Mouse (Mus musculus): ENCODE data around the gene Gpr183.

The Gpr183 gene

DNA sequence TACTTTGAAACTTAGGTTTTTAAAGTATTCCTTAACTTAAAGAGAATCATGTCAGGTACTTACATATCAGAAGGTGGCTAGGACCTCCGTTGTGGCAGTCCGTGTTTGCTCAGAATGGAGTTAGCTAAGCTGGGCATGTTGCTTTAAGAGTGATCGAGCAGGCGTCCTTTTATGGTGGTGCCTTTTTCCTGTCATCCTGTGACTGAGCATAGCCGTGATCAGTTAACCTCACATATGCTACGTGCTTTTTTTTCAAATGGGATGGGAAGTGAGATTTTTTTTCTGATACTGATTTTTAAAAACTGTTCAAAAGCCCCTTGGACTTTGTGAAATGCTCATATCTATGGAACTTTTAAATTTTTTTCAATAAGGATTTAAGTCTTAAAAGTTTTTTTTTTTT lies at the start of gene Gpr183:
TSS of gene Gpr183 (minus strand) at position 206 of the 400 bp plus-strand sequence.
- no peak for DNase-seq (ENCODE audit: low spot score in 2 of 2)

DNA sequence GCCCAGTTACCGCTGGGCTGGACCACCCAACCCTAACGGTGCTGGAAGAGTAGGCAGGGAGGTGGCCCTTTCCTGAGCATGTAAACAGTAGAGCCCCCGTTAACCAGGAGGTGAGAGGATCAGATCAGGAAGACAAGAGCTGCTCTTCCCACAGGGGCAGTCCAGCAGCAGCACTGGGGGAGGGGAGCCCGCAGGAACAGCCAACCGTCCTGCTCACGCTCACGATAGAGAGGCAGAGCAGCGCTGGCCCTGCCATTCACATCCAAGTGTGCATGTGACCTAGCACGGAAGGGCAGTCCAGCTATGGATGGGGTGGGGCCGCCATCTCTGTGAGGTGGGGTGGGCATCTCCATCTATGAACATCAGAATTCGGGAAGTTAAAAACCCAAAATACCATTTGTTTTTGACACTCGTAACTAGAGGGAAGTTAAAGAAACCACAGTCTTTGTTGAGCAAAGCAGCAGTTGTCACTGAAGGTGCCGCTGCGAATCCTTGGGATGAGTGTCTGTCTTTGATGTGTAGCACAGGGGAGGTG lies 48.5 kb upstream of the Gpr183 start:
- DNase-seq (ENCODE audit: low spot score in 2 of 2) = peak; percentile 56 to 78

DNA sequence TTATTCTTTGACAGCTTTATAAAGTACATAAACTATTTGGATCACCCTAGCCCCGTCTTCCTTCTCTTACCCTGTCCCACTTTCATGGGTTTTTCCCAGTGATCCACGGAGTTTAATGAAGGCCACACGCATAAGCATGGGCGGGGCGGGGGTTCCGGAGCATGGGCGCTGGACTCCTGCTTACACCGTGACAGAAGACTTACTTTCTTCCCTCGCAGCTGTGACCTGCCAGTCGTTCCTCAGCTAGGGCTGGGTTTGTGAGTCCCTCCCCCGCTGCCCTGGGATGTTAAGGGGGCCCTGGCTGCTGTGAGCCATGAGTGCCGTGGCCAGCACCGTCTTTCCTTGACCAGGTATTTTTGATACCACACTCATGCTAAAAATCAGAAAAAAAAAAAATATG lies 47.8 kb upstream of the Gpr183 start:
- DNase-seq (ENCODE audit: low spot score in 2 of 2) = peak; percentile 35 to 77

DNA sequence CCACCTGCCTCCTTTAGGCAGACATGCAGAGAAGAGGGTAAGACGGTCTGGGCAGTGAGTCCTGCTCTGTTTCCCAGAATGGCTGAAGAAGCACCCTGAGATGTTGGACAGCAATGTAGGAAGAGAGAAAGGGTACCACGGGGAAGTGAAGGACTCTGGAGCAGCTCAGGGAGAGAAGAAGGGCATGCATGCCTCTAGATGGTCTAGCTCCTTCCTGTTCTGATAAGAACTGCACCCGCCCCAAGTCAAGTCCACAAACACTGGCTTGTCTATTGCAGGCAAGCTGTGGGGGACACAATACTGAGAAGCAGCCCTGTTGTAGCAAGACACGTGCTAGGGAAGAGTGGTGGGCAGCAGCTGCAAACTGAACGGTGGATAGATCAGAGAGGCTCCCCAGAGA lies 47.2 kb upstream of the Gpr183 start:
- DNase-seq (ENCODE audit: low spot score in 2 of 2) = no peak

DNA sequence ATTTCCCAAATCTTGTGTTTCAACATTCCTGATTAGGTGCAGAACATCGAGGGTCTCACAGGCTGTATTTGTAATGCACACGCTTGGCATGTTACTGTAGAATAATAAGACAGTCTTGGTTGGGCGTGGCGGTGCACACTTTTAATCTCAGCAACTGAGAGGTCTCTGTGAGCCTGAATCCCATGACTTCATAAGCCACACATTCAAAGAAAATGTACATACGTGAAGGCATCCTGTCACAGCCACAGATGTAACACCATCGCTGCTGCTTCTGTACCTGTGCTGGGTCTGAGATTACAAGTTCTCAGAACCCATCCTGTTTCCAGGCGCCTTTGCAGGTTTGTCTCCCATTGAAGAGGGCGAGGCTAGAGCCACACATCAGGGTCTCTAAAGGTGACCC lies 46.8 kb upstream of the Gpr183 start:
- no peak for DNase-seq (ENCODE audit: low spot score in 2 of 2)

DNA sequence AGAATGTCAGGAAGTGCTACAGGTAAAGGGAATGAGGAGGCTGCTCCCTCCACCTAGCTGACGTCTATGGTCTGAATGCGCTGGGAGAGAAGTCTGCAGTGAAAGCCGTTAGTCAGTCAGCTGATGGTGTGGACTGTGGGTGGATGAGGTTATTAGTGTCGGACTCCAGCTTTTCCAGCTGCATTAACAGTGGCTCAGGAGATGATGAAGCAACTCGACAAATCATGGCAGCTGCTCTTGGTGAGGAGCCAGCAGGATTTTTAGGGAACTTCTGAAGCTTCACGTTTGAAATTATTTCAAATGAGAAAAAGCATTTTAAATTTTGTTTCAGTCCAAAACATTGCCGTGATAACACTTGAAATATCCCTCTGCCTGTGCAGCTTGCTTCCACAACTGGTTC lies 45.3 kb upstream of the Gpr183 start:
- no peak for DNase-seq (ENCODE audit: low spot score in 2 of 2)

DNA sequence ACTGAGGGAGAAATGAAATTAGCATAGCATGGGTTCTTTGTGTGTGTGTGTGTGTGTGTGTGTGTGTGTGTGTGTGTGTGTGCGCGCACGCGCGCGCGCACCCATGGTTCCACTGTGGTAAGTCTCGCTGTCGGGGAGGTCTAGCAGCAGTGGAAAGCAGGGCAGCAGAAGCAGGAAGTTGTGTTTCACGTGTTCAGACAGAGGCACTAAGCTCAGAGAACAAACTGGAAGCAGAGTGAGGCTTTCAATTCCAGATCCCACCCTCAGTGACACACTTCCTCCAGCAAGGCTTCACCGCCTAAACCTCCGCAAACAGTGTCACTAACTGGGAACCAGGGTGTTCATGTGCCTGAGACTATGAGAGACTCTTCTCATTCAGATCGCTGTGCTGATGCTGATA lies 44.5 kb upstream of the Gpr183 start:
- DNase-seq (ENCODE audit: low spot score in 2 of 2) = peak in 1 of 2 experiments; percentile 50

DNA sequence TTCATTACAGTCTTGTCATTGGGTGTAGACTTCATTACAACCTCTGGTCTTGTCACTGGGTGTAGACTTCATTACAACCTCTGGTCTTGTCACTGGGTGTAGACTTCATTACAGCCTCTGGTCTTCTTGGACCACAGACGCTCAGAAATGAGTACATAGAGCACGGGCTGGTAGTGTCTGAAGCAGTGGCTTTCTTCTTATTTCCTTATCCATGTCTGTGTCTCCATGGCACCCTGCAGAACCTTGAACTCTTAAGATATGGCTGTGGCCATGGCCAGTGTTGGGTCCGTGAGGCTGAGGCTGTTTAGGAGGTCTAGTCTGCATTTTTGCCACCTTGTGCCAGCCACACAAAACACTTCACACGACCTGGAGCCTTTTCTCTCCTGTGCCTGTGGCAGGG lies 43.3 kb upstream of the Gpr183 start:
- no peak for DNase-seq (ENCODE audit: low spot score in 2 of 2)

DNA sequence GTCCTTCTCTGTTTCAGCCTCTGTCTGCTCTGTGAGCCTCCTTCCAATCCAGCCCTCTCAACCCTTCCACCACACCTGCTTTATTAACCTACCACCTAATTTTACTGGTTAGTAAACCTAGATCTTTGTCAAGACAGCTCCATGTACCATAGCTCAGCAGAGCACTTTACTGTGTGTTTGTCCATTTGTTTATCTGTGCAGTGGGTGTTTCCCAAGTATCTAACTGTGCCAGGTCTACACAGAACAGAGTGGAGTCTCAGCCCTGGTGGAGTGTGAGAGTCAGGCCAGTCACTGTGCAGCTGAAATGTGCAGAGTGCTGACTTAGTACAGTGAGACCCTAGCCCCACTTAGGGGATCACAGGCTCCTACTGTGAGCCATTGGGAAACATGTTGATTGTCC lies 38.8 kb upstream of the Gpr183 start:
- no peak for DNase-seq (ENCODE audit: low spot score in 2 of 2)

DNA sequence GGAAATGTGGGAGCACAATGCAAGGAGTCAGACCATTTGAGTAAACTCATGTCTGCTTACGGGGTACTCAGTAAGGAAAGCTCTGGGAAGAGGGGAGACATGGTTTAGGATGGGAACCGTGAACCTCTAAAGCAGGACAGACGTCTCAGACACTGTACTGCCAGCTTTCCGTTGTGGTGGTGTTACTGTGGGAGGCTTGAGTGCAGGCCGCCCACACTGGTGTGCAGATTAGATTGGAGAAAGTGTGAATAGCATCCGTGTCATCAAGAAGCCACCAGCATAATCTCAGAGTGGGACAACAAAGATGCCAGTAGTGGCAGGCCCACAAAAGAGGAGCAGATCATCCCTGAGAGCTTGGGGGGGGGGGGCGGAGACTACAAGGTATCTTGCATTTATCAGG lies 37.2 kb upstream of the Gpr183 start:
- DNase-seq (ENCODE audit: low spot score in 2 of 2) = no peak

DNA sequence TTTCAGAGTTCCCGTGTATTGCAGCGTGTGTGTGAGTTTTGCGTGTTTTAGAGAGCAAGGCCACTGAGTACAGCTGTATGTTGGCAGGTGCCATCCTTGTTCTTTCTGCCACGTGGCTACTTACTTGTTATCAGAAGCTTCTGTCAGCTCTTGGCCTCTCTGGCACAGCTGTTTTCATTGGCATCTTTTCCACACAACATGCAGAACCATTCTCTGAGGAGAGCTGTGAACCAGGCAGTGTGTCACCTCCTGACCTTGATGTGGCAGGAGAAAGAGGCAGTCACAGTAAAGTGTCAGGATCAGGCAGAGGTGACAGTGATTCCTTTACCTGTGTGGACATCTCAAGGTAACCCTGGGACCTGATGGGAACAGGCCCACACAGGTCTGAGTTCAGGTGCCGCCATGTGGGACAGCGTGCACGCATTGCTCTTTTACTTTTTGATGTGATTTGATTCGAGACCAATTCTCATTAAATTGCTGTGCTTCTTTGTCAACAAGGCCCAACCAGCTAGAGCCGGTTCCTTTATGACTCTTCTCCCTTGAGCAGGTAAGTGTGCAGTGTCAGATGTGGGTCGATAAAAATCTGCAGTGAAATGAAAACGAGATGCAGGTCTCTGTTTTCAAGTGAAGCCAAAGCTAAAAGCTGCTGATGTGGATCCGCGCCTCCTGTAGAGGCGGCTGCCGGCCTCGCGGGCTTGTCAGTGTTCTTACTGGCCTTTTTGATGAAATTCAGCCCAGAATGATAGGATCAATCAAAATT lies 35.5 kb upstream of the Gpr183 start:
- no peak for DNase-seq (ENCODE audit: low spot score in 2 of 2)

DNA sequence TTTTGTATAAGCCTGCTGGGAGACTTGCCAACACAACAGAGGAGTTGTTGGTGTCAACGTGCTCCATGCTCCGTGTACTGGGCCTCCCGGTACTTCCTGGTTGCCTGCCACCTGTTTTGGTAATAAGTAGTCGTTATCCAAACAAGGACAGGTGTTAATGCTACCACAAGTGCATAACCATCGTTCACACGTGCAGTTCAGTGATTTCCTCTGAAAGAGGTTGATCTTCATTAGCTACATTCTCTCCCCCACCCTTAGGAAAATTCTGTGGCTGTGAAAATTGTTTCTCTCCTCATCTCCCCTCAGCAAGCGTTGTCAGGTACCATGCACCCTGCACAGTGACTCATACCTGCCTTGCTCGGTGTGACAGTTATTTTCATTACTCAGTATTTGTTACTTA lies 34.5 kb upstream of the Gpr183 start:
- DNase-seq (ENCODE audit: low spot score in 2 of 2) = no peak

DNA sequence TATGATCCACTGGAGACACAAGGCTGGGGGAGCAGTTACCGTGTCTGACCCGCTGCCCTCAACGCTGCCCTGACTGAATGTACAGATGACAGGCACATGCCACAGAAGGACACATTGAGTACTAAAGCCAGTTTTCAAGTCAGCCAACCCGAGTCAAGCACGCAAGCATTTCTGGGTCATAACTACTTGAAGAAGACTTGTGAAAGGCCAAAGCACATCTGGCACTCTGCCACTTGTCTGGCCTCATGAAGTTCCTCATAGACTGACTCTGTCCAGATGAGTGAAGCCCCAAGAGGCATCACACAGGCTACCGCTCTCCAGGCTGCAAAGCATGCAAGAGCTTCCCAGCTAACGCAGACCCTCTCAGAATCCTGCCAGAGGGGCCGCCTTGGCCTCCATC lies 31.8 kb upstream of the Gpr183 start:
- peak in 1 of 2 experiments; percentile 50 for DNase-seq (ENCODE audit: low spot score in 2 of 2)

DNA sequence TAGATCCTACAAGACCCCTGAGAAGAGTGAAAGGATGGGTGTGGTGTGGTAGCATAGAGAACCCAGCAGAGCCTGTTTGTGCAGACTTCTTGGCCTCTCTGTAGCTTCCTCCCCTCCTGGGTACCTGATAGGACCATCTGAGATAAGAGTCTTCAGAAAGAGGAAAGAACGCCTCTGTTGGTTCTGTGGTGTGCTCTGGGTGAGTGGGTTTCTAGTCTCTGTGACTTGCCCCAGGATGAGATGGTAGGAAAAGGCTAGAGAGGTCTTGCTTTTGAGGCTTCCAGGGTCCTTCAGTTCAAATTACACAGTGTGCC lies 30.5 kb upstream of the Gpr183 start:
- DNase-seq (ENCODE audit: low spot score in 2 of 2) = no peak

DNA sequence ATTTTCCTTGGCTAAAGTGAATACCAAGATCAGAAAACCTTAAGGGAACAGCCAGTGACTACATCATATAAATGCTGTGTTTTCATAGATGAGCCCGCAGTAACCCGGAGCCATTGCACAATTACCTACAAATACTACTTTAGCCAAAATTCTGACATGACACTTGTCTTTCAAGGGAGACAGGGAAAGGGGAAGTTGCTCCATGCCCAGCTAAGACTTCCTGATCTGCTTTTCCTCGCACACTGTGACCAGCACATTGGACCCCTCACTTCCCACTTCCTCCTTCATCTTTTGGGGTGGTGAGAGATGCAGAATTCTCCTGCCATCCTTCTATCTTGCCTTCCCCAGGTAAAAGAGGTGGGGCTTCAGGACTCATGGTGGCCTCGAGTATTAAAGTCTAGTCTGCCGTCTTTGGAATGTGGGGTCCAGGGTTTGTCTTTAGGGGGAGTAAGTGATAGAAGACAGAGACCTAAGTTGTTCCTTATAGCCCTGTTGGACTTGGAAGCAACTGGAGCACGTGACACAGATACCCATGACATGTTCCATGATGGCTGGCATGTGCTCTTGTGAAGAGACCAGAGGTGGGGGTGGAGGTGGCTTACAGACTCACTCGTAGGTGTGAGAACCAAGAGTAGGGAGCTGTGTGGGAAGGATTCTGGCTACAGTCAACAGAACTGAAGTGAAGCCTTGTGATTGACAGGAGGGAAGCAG lies 30.0 kb upstream of the Gpr183 start:
- DNase-seq (ENCODE audit: low spot score in 2 of 2) = no peak

DNA sequence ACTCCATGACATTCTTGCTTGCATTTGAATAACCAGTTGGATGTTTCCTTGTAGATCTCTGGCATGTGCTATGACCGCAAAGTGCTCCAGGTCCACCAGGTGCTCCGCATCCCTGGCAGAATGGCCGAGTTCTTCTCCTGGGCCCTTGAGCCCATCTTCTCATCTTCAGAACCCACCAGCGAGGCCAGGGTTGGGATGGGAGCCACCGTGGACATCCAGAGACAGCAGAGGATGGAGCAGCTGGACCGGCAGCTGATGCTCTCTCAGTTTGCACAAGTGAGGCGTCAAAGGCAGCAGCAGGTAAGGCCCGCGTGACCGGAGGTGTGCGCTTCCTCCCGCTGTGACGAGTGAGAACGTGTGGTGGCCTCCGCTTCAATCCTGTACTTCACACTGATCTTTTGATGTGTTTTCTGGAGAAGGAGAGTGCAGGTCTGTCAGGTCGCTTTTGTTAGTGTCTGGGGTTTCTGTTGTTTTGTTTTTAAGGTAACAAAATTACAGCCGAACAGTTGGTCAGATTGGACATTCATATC lies 29.2 kb upstream of the Gpr183 start:
- DNase-seq (ENCODE audit: low spot score in 2 of 2) = no peak

DNA sequence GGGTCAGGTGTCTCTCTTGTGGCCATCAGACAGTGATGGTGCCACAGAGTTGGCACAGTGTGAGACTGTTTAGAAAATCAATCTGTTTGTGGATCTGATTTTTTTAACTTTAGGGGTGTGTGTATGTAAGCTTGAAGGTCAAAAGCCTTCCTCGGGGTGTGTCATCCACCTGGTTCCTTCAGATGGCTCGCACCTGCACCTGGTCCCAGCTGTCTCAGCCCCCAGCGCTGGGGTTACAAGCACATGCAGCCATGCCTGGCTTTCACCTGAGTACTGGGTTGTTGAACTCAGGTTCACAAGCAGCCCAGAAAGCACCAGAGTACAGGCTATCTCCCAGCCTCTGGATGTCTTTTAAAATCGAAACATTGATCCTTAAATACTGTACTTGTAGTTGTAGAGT lies 28.6 kb upstream of the Gpr183 start:
- DNase-seq (ENCODE audit: low spot score in 2 of 2) = no peak

DNA sequence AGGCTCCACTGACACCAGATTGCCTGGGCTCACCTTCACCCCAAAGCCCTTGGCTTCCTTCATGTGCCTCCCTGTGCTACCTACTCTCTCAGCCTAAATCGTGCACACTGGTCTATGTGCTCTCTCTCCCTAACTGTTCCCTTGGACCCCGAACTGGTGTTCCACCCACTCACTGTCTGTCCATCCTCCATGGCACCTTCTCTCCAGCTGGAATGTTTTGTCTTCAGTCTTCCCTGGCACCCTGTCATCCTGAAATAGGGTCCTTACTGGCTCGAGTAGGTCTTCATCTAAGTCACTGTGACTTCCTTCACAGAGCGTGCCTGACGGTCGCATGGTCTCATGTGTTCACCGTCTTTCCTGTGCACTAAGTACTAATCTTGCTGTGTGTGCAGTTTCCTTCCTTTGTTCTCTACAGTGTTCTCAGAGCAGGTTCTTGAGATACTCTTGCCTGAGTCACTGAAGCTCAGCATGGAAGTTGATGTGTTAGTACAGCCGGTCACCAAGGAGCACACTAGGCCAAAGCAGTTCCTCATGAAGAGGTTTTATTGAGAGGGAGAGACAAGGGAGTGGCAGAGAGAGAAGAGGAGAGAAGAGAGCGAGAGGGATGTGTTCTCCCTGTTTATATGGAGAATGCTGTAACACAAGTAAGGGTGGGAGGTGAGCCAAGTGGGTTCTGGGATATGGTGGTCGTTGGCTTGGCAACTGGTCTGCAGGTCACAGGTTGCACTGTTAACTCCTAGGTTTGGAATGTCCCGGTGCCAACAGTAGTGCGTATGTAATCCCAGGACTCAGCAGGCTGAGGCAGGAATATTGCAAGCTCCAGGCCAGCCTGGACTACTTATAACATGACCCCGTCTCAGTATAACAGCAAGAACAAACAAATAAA lies 27.6 kb upstream of the Gpr183 start:
- DNase-seq (ENCODE audit: low spot score in 2 of 2) = no peak

DNA sequence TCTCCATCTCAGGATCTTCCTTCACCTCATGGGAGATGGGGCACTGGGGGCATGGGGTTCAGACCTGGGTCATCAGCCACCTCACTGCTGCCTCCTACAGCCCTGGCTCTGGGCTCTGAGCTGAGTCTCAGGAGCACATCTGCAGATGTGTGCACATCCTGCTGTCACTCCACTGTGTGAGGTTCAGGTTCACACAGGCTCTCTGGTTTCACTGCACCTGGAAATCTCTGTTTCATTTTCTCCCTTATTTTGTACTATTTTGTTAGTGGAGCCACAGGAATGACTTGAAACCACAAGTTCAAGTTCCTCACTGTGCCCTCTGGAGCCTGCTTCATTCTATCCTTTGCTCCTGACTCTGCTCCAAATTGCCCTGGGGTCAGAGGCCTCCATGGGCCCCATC lies 26.9 kb upstream of the Gpr183 start:
- DNase-seq (ENCODE audit: low spot score in 2 of 2) = peak in 1 of 2 experiments; percentile 57

DNA sequence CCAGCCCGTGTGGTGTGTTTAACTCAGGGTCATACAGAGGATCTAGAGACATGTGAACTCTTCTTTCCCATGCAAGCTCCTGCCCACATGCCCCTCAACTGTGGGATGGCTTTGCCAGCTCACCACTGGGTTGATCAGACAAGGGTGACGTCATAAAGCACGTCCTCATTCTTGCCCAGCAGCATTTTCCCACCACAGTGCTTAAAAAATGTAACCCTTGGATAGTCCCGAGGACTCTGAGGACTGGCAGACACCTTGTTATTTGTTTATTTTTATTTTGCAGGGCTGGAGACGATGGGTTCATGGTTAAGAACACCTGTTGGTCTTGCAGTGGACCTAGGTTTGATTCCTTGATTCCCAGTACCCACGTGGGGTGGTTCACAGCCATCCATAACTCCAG lies 25.9 kb upstream of the Gpr183 start:
- peak in 1 of 2 experiments; percentile 51 for DNase-seq (ENCODE audit: low spot score in 2 of 2)

DNA sequence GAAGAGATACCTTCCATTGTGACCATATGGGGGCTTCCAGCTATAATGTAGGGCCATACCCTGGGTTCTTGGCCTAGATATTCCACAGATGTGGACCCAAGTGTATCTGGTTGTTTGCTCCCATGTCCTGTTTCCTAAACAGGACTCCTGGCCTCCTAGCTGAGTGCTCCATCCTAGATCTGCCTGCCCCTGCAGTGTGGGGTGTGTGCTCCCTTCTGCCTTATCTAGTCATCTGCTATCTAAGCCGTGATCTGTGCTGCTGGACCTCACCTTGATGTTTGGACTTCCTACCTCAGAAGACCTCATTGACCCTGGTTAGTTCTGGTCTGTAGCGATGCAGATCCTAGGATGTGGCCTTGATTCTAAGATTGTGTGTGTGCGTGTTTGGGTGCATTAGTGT lies 24.9 kb upstream of the Gpr183 start:
- peak in 1 of 2 experiments; percentile 51 for DNase-seq (ENCODE audit: low spot score in 2 of 2)

DNA sequence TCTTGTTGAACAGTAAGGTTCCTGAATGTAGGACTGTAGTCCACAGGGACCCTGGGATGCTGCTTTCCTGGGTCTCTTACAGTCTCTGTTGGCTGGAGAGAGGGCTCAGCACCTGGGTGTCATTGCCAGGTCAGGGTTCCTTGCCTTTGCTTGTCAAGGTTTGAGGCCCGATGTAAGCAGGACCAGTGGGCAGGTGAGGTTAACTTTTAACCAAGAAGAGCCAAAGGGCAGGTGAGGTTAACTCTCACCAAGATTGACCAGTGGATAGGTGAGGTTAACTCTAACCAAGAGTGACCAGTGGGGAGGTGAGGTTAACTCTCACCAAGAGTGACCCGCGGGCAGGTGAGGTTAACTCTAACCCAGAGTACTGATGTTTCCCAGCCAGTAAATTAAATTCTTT lies 24.3 kb upstream of the Gpr183 start:
- DNase-seq (ENCODE audit: low spot score in 2 of 2) = no peak
